Mouse (Mus musculus) heart, adult 9 months (tissue): ENCODE data around the gene Fitm1.

Experiments
- DNase-seq, 2 experiments: peaks; one replicate each; pipeline ENCODE4 v3.0.0; 2022; ENCODE audit warnings: low spot score in 2 of 2

Gene Fitm1

GRCm38 (mm10) chr14:55570588-55570987 lies 4.8 kb upstream of the Fitm1 start:
- no peak for DNase-seq

GRCm38 (mm10) chr14:55571760-55572159 lies 3.7 kb upstream of the Fitm1 start:
- no peak for DNase-seq

DNA sequence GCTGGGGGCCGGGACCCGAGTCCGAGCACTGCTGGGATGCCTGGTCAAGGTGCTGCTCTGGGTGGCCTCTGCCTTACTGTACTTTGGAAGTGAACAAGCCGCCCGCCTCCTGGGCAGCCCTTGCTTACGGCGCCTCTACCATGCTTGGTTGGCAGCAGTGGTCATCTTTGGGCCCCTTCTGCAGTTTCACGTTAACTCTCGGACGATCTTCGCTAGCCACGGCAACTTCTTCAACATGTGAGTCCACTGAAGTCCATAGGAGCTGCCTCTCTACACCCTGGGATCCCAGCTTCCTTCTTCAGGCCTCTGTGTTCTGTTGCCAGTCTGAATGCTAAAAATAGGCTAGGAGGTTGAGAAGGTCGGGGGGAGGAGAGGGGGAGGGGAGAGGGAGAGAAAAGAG lies 294 bp downstream of the Fitm1 start:
- peak in 1 of 2 experiments; percentile 37 for DNase-seq

GRCm38 (mm10) chr14:55576376-55576775 lies 959 bp downstream of the Fitm1 start:
- no peak for DNase-seq

GRCm38 (mm10) chr14:55577871-55578667 lies 2.7 kb downstream of the Fitm1 start, which contains the start of gene Psme1:
Psme1 (plus strand) TSS chr14:55578123.
- peak; percentile 84 to 88 for DNase-seq

- DNase-seq: peak in 1 of 2 experiments; percentile 70
These were observed 3.4 kb downstream of the Fitm1 start for GRCm38 (mm10) chr14:55578668-55579269.

GRCm38 (mm10) chr14:55579511-55580496 lies 4.4 kb downstream of the Fitm1 start:
- DNase-seq: no peak

GRCm38 (mm10) chr14:55580731-55581130 lies 5.3 kb downstream of the Fitm1 start:
- DNase-seq: no peak

DNA sequence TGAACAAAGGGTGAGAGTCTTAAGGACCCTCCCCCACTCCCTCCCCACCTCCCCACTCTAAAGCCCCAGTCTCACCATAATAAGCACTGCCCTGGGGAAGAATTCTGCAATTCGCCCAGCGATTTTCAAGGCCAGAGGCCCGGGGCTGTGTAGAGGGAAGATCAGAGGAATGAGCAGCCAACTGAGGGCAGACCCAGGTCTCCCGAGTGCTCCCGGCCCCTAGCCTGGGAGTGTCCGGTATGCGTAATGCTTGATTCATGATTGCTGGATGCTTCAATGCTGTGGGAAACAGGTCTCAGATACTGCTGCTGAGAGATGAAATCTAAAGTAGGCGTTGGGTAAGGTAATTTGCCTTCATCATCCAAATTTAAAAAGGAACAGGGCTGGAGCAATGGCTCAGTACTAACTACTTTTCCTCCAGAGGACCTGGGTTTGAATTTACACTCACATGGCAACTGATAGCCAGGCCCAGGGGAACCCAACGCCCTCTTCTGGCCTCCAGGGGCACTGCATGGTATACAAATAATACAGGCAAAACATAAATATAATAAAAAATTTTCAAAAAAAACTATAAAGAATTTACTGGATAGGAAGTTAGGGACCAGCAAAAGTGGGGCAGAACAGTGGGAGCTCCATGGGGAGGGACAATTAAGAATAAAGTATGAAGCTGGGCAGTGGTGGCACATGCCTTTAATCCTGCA lies 6.7 kb downstream of the Fitm1 start:
- DNase-seq: no peak

DNA sequence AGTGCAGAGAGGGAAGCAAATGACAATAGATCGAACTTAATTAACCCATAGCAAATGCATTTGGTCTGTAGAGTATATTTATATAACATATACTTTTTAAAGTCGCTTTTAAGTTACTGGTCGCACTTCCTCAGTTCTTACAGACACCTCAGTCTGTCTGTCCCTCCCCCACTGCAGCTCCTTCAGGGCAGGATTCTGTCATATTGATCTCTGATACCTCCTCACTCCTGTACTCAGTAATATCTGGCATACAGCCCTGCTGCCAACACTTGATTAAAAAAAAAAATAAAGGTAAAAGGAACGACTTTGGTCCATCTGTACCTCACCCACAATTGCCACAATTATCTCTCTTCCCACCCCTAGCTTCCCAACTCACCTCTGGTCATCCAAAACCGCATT lies 8.9 kb downstream of the Fitm1 start:
- DNase-seq: no peak

DNA sequence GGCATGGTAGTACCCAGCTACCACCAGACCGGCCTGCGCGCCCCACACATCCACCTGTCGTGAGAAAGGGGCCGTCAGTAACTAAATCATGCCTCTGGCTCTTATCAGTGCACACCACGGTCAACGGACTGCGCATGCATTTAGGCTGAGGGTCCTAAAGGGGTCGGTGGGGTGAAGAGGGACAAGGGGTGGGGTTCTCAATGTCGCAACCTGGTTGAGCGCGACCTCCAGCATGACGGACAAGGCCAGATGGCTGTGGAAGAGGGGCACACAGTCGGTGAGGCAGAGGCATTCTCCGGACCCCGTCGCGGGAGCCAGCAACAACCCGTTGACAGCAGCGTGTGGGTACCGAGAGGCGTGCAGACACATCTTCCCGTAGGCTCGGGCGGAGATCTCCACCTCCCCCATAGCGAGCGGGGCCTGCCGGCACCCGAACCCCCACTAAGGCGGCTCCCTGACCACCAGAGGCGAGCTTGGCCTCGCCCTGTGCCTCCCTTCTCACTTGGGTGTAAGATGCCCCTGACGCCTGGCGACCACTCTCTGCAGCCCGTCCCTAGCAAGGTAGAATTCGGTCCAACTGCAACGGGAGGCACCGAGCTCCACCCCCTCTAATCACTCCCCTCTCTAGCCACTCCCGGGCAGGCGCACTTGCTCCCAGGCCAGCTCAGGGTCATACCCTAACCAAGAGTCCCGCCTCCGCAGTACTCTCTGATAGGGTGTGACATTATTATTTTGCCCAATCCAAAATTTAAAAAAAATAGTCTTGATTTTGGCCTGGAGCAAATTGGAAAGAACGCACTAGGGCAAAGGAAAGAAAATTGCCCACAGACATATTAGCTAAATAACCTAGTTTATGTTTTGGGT lies 9.5 kb downstream of the Fitm1 start, which contains the start of gene Emc9:
Emc9 (minus strand) TSS at position 601 of the 864 bp plus-strand sequence.
- DNase-seq: peak; percentile 86 to 88

DNA sequence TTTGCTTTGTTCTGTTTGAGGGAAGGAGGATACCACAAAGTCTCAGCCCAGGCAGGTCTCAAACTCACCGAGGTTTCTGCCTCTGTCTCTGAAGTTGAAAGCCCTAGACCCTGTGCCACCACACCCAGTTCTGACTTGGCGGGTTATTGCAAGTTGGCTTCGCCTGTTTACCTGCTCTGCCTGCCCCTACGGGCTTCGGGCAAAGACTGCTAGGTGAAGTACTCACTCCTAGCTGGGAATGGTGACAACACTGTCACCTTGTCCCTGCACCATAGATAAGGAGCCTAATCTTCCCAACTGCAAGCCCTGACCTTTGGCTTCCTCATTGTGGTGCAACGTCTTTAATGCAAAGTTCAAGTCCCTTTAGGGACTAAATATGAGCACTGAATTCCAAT lies 10.1 kb downstream of the Fitm1 start:
- no peak for DNase-seq

DNA sequence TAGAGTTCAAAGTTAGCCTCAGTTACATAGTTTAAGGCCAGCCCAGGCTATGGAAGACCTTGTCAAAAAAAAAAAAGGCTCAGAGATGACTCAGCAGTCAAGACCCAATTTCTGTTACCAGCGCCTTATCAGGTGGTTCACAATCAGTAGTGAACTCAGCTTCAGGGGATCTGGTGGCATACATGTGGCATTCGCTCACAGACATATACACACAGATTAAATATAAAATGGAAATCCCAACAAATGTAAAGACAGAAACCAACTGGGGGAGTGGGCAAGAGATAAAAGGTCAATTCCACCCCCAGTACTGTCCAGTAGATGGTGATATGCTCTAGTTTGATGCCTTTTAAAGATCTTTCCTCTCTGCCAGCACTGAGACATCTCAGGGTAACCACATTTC lies 10.7 kb downstream of the Fitm1 start:
- no peak for DNase-seq

- DNase-seq: no peak
These were observed 13.9 kb downstream of the Fitm1 start for GRCm38 (mm10) chr14:55589271-55589670.

- no peak for DNase-seq
These were observed 14.5 kb downstream of the Fitm1 start for GRCm38 (mm10) chr14:55589771-55590448.

DNA sequence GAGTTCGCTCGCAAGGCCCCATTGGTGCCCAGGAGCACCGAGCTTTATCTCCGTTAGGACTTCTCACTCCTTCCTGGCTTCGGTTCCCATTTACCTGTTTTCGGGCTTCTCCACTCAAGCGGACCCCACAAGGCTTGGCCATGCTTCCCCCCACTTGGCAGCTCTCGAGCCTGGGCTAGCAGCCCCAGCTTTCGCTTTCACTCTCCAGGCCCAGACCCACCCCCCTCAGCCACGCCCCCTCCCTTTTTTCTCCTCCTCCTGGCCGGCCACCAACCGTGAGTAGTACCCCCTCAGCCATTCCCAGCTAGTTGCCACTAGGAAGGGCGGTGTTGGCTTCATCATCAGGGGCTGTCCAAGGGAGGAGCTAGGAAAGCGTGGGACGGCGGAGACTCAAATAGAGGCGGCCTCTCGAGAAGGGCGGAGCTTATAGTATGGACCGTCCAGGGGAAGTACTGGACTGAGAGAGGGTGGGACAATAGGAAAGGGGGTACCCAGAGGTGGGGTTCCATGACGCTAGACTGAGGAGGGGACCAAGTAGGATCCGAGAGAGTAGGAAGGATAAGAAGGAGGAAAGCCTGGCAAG lies 15.4 kb downstream of the Fitm1 start, which contains the start of gene Psme2:
Psme2 (minus strand) TSS at position 366 of the 583 bp plus-strand sequence.
- DNase-seq: peak; percentile 98 to 99

GRCm38 (mm10) chr14:55591331-55591891 lies 16.0 kb downstream of the Fitm1 start, which contains the start of gene Rnf31:
Rnf31 (plus strand) TSS chr14:55591708.
- peak; percentile 97 to 98 for DNase-seq

- no peak for DNase-seq
These were observed 16.8 kb downstream of the Fitm1 start for GRCm38 (mm10) chr14:55592226-55592625.
